Mouse (Mus musculus): ENCODE results near the gene Tor4a.

Gene Tor4a

GRCm38 (mm10) chr2:25194006-25194405, 2.7 kb downstream of the Tor4a start:
- intact Hi-C loops (cut with DNase I), result loop anchor here (10.0 kb wide), 1 partner anchor 141 kb away; the partner anchor contains the start of gene Man1b1

- intact Hi-C loops (cut with DNase I), result loop anchor here (1.0 to 10.0 kb wide), 2 partner anchors 35 to 141 kb away; partner anchors contain the start of gene Man1b1
Measured at GRCm38 (mm10) chr2:25193330-25193770, 3.3 kb downstream of the Tor4a start.

GRCm38 (mm10) chr2:25187841-25188240, 8.8 kb downstream of the Tor4a start:
- intact Hi-C loops (cut with DNase I), result loop anchor here (10.0 kb wide), 1 partner anchor 63 kb away; no protein-coding TSS in a partner anchor

GRCm38 (mm10) chr2:25186575-25186930, 10.1 kb downstream of the Tor4a start:
- intact Hi-C loops (cut with DNase I), result loop anchor here (10.0 kb wide), 1 partner anchor 62 kb away; no protein-coding TSS in a partner anchor

GRCm38 (mm10) chr2:25185625-25186574, 10.8 kb downstream of the Tor4a start:
- intact Hi-C loops (cut with DNase I), result loop anchor here (10.0 kb wide), 1 partner anchor 61 kb away; no protein-coding TSS in a partner anchor

GRCm38 (mm10) chr2:25184496-25184895, 12.2 kb downstream of the Tor4a start:
- intact Hi-C loops (cut with DNase I), result loop anchor here (10.0 kb wide), 1 partner anchor 60 kb away; no protein-coding TSS in a partner anchor

GRCm38 (mm10) chr2:25183336-25183735, 13.3 kb downstream of the Tor4a start:
- intact Hi-C loops (cut with DNase I), result loop anchor here (10.0 kb wide), 1 partner anchor 59 kb away; no protein-coding TSS in a partner anchor

- intact Hi-C loops (cut with DNase I), result loop anchor here (10.0 kb wide), 1 partner anchor 58 kb away; no protein-coding TSS in a partner anchor
Measured at GRCm38 (mm10) chr2:25182664-25183063, 14.0 kb downstream of the Tor4a start.

GRCm38 (mm10) chr2:25181891-25182397, 14.7 kb downstream of the Tor4a start:
- intact Hi-C loops (cut with DNase I), result loop anchor here (10.0 kb wide), 1 partner anchor 57 kb away; no protein-coding TSS in a partner anchor

- intact Hi-C loops (cut with DNase I), result loop anchor here (10.0 kb wide), 1 partner anchor 56 kb away; no protein-coding TSS in a partner anchor
Measured at GRCm38 (mm10) chr2:25180973-25181890, 15.5 kb downstream of the Tor4a start.

- intact Hi-C loops (cut with DNase I), result loop anchor here (10.0 kb wide), 1 partner anchor 56 kb away; no protein-coding TSS in a partner anchor
Measured at GRCm38 (mm10) chr2:25180478-25180903, 16.2 kb downstream of the Tor4a start, which contains the start of gene Nrarp. Gene Nrarp (plus strand): TSS chr2:25180758.

- intact Hi-C loops (cut with DNase I), result loop anchor here (10.0 kb wide), 1 partner anchor 55 kb away; no protein-coding TSS in a partner anchor
Measured at GRCm38 (mm10) chr2:25179566-25180217, 17.0 kb downstream of the Tor4a start.

- intact Hi-C loops (cut with DNase I), result no loop called here
Measured at GRCm38 (mm10) chr2:25178285-25178972, 18.3 kb downstream of the Tor4a start.

- intact Hi-C loops (cut with DNase I), result no loop called here
Measured at GRCm38 (mm10) chr2:25177685-25178084, 19.0 kb downstream of the Tor4a start.

- intact Hi-C loops (cut with DNase I), result no loop called here
Measured at GRCm38 (mm10) chr2:25177076-25177475, 19.6 kb downstream of the Tor4a start.

- intact Hi-C loops (cut with DNase I), result no loop called here
Measured at GRCm38 (mm10) chr2:25176573-25176972, 20.1 kb downstream of the Tor4a start.

GRCm38 (mm10) chr2:25175690-25176078, 21.0 kb downstream of the Tor4a start:
- intact Hi-C loops (cut with DNase I), result no loop called here

GRCm38 (mm10) chr2:25174866-25175689, 21.6 kb downstream of the Tor4a start:
- intact Hi-C loops (cut with DNase I), result no loop called here

All from adrenal gland (tissue).